Mouse (Mus musculus) neural tube, embryonic 13.5 days (tissue): ENCODE measurements around the gene Itga9. TPM values are rescaled to one million over a fixed set of nuclear protein-coding genes. Genes with fewer than 3 reads are reported as not detected.

ENCODE experiments used
- ATAC-seq: fragments of 200-750 bp; cut with Nextera tagmentation; 2 replicates; pipeline ENCODE4 v1.8.0; 2017; ENCODE audit warnings: low read depth, mild to moderate bottlenecking, moderate TSS enrichment, moderate library complexity
- H3K27ac ChIP-seq: fragments of 300-500 bp; sonication (generic); replicated peaks from 2 replicates; pipeline ENCODE4 v1.5.1; 2015; ENCODE audit warnings: moderate library complexity, mild to moderate bottlenecking, inconsistent platforms
- H3K27me3 ChIP-seq: fragments of 300-500 bp; sonication (generic); 2 replicates; pipeline ENCODE4 v1.6.1; 2015; ENCODE audit warnings: mild to moderate bottlenecking, inconsistent platforms
- H3K36me3 ChIP-seq: fragments of 300-500 bp; sonication (generic); 2 replicates; pipeline ENCODE4 v1.6.1; 2015; ENCODE audit warnings: mild to moderate bottlenecking, inconsistent platforms
- H3K4me1 ChIP-seq: fragments of 300-500 bp; sonication (generic); replicated peaks from 2 replicates; pipeline ENCODE4 v1.6.1; 2015; ENCODE audit warnings: inconsistent platforms
- H3K4me2 ChIP-seq: fragments of 300-500 bp; sonication (generic); 2 replicates; pipeline ENCODE4 v1.6.1; 2015; ENCODE audit warnings: inconsistent platforms, mild to moderate bottlenecking, moderate library complexity
- H3K4me3 ChIP-seq: fragments of 300-500 bp; sonication (generic); 2 replicates; pipeline ENCODE4 v1.5.1; 2015; ENCODE audit warnings: mild to moderate bottlenecking, inconsistent platforms
- H3K9ac ChIP-seq: fragments of 300-500 bp; sonication (generic); 2 replicates; pipeline ENCODE4 v1.6.1; 2015; ENCODE audit warnings: moderate library complexity, mild to moderate bottlenecking, inconsistent platforms
- H3K9me3 ChIP-seq: fragments of 300-500 bp; sonication (generic); 2 replicates; pipeline ENCODE4 v1.6.1; 2016; ENCODE audit warnings: inconsistent platforms
- WGBS: fragments of 180-500 bp; shearing (Covaris S2); methylation state at CpG from one replicate; pipeline ENCODE4 v1.1.7; 2015; 5-methylcytosine and 5-hydroxymethylcytosine counted together
- polyA plus RNA-seq: library from polyadenylated mRNA; unstranded; fragments of >200 nt; fragmentation: Nextera tagmentation; extraction: Ambion mirVana; gene quantifications from 2 replicates; pipeline ENCODE4 v1.2.1, GENCODE M21; 2015

Itga9 gene
- polyA plus RNA-seq, 1 experiment from 2014 or later, result 3.5 TPM

DNA sequence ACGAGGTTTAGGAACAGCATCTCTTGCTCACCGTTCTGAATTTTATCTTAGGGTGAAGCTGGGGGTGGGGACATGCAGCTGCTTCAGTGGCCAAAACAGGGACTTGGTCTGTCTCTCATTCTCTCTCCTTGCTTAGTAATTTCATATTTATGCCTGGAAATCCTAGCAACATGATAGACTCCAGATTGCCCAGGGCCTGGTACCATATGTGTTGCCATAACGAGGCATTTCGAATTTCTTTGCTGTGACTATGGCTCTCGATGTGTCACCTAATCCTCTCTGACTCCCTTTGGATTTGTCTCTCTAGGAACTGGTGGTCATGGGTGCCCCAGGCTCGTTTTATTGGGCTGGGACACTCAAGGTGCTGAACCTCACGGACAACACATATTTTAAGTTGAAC, 51.7 kb downstream of the Itga9 start:
- Histone ChIP-seq H3K9ac (no peak overlapping the region), H3K36me3 (peaks cover 9% of the 10 kb centered on the region; the same call in 1 of the 2 replicates), H3K4me3 (no peak overlapping the region), H3K4me1 (no peaks in the 10 kb centered on the region), H3K4me2 (no peak overlapping the region), H3K27ac (no peak overlapping the region), H3K9me3 (no peaks in the 10 kb centered on the region), H3K27me3 (no peaks in the 10 kb centered on the region)
- no peak for ATAC-seq
- 80% methylated on average over 7 of the region's 7 CpGs for WGBS

GRCm38 (mm10) chr9:118659809-118660208, 53.3 kb downstream of the Itga9 start:
- ATAC-seq, result no peak
- Histone ChIP-seq H3K4me3 (no peak overlapping the region), H3K36me3 (peaks cover 9% of the 10 kb centered on the region; the same call in 1 of the 2 replicates), H3K27ac (no peak overlapping the region), H3K4me1 (no peaks in the 10 kb centered on the region), H3K27me3 (no peaks in the 10 kb centered on the region), H3K9ac (no peak overlapping the region), H3K4me2 (no peak overlapping the region), H3K9me3 (no peaks in the 10 kb centered on the region)
- 86% methylated on average over 5 of the region's 5 CpGs for WGBS

DNA sequence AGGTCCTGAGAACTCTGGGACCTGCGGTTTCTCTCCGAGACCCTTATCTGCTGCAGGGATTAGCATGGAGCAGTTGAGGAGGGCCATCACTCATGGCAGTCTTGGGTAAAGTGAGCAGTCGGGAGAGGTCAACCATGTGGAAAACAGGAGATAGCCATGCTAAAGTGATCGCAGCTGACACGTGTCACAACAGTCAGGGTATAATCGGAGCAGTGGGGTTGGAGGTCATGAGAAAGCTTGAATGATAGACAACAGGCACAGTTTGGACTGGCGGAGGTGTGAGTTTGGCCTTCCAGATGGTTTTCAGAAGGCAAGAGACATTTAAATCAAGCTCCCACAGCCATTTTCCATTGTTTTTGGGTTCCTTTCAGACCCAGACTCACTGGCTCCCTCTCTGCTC, 53.8 kb downstream of the Itga9 start:
- 88% methylated on average over 7 of the region's 7 CpGs for WGBS

DNA sequence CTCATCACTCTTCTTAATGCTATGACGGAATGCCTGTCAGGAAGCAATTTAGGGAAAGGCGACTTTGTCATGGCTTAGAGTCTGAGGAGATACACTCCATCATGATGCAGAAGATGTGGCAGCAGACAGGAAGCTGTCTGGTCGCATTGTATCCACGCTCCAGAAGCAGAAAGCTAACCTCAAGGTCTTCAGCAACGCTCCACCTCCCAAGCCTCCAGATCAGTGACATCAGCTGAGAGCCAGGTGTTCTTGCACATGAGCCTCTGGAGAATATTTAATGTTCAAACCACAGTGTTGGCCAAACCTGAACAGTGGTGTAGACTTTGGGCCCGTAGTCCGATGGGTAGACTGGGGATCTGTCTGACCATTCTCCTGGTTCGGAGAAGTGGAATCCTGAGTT, 55.5 kb downstream of the Itga9 start:
- no peak for ATAC-seq
- peaks cover 9% of the 10 kb centered on the region for H3K36me3 ChIP-seq

More for the DNA sequence above, 53.8 kb downstream of the Itga9 start:
- H3K27me3 ChIP-seq, result no peaks in the 10 kb centered on the region
- no peak overlapping the region for H3K27ac ChIP-seq
- H3K4me2 ChIP-seq, result no peak overlapping the region
- H3K9me3 ChIP-seq, result no peaks in the 10 kb centered on the region
- no peak overlapping the region for H3K4me3 ChIP-seq
- H3K4me1 ChIP-seq, result no peaks in the 10 kb centered on the region
- H3K36me3 ChIP-seq, result peaks cover 9% of the 10 kb centered on the region; the same call in 1 of the 2 replicates
- no peak for ATAC-seq
- no peak overlapping the region for H3K9ac ChIP-seq

GRCm38 (mm10) chr9:118662476-118662875, 56.0 kb downstream of the Itga9 start:
- H3K4me3 ChIP-seq, result no peak overlapping the region
- H3K9ac ChIP-seq, result no peak overlapping the region
- H3K27ac ChIP-seq, result no peak overlapping the region
- no peak overlapping the region for H3K4me2 ChIP-seq
- no peaks in the 10 kb centered on the region for H3K27me3 ChIP-seq
- H3K4me1 ChIP-seq, result no peaks in the 10 kb centered on the region
- no peaks in the 10 kb centered on the region for H3K9me3 ChIP-seq
- 92% methylated on average over 10 of the region's 10 CpGs for WGBS
- H3K36me3 ChIP-seq, result peaks cover 9% of the 10 kb centered on the region
- ATAC-seq, result no peak

More for the DNA sequence above, 55.5 kb downstream of the Itga9 start:
- 91% methylated on average over 8 of the region's 8 CpGs for WGBS
- H3K4me1 ChIP-seq, result no peaks in the 10 kb centered on the region
- no peaks in the 10 kb centered on the region for H3K9me3 ChIP-seq
- no peak overlapping the region for H3K9ac ChIP-seq
- H3K4me3 ChIP-seq, result no peak overlapping the region
- H3K4me2 ChIP-seq, result no peak overlapping the region
- H3K27ac ChIP-seq, result no peak overlapping the region
- no peaks in the 10 kb centered on the region for H3K27me3 ChIP-seq

DNA sequence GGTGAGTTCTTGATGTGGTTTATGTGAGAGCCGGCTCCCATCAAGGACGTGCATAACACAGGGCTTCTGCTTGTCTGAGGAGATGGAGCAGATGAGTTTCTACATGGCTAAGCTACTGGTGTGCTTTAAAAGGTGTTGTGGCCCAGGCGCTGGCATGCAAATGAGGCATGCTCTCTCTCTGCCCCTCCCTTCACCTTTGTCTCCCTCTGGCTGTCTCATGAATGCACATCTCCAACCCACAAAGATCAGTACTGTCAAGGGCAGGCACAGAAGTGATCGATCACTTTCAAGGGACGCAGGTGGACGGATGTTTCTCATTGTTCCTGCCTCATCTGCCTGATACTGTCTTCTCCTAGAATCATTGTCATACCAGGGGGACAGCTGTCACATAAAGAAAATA, 57.4 kb downstream of the Itga9 start:
- Histone ChIP-seq H3K27me3 (no peaks in the 10 kb centered on the region), H3K27ac (no peak overlapping the region), H3K4me2 (no peak overlapping the region), H3K4me1 (no peaks in the 10 kb centered on the region), H3K9me3 (no peaks in the 10 kb centered on the region), H3K9ac (no peak overlapping the region), H3K4me3 (no peak overlapping the region), H3K36me3 (peaks cover 9% of the 10 kb centered on the region)
- WGBS, result 59% methylated on average over 6 of the region's 6 CpGs
- no peak for ATAC-seq

DNA sequence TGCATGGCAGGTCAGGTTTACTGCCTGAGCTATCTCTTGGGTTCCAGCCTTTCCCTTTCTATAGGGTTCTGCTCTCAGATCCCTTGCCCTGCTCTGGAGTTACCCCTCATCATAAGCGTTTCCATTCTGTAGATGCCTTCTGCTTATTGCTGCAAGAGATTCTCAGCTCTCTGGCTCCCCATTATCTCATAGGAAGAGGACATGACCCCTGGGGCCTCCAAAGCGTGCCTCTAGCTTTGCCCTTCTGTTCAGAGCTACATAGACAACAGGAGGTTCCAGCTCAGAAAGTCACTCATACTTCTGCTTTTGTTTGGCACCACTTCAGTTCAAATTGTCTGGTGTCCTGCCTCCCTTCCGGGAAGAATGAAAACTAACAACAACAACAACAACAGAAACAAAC, 59.6 kb downstream of the Itga9 start:
- Histone ChIP-seq H3K4me3 (no peak overlapping the region), H3K9ac (no peak overlapping the region), H3K4me1 (no peaks in the 10 kb centered on the region), H3K36me3 (peaks cover 11% of the 10 kb centered on the region), H3K27me3 (no peaks in the 10 kb centered on the region), H3K27ac (no peak overlapping the region), H3K4me2 (no peak overlapping the region), H3K9me3 (peaks cover 4% of the 10 kb centered on the region)
- no peak for ATAC-seq
- 79% methylated on average over 3 of the region's 3 CpGs for WGBS

- H3K4me1 ChIP-seq, result no peaks in the 10 kb centered on the region
- H3K4me2 ChIP-seq, result no peak overlapping the region
- no peaks in the 10 kb centered on the region for H3K27me3 ChIP-seq
- WGBS, result 77% methylated on average over 3 of the region's 3 CpGs
- H3K9me3 ChIP-seq, result peaks cover 4% of the 10 kb centered on the region
- ATAC-seq, result no peak
- H3K36me3 ChIP-seq, result peaks cover 2% of the 10 kb centered on the region; the same call in 1 of the 2 replicates
- no peak overlapping the region for H3K27ac ChIP-seq
- no peak overlapping the region for H3K4me3 ChIP-seq
- no peak overlapping the region for H3K9ac ChIP-seq
Observed at GRCm38 (mm10) chr9:118669696-118670095, 63.2 kb downstream of the Itga9 start.

DNA sequence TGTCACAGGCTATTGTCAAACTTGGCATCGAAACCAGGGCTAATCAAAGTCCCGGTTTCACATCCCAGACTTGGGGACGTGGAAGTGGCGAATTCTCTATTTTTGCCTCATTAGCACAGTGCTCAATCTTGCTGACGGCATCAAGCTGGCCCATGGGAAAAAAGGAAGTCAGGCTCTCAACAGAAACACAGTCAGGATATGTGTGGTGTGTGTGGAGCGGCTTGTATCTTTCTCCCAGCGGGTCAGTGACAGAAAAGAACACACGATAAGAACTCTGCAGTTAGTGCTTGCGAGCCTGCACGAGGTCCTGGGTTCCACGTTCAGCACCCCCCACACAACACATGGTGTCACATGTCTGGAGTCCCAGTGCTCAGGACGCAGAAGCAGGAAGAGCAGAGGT, 67.8 kb downstream of the Itga9 start:
- H3K4me1 ChIP-seq, result peaks cover 21% of the 10 kb centered on the region
- H3K27me3 ChIP-seq, result no peaks in the 10 kb centered on the region
- 0 out of 2 replicates have a peak, but pooled peaks cover 2% of the 10 kb centered on the region for H3K36me3 ChIP-seq
- no peak overlapping the region for H3K9ac ChIP-seq
- no peak overlapping the region for H3K4me2 ChIP-seq
- 73% methylated on average over 12 of the region's 12 CpGs for WGBS
- no peak overlapping the region for H3K4me3 ChIP-seq
- no peak overlapping the region for H3K27ac ChIP-seq
- H3K9me3 ChIP-seq, result peaks cover 4% of the 10 kb centered on the region
- no peak for ATAC-seq

GRCm38 (mm10) chr9:118674761-118675160, 68.3 kb downstream of the Itga9 start:
- Histone ChIP-seq H3K4me1 (peaks cover 21% of the 10 kb centered on the region), H3K9ac (no peak overlapping the region), H3K36me3 (0 out of 2 replicates have a peak, but pooled peaks cover 1% of the 10 kb centered on the region), H3K9me3 (peaks cover 4% of the 10 kb centered on the region), H3K4me2 (no peak overlapping the region), H3K27me3 (no peaks in the 10 kb centered on the region), H3K4me3 (no peak overlapping the region), H3K27ac (no peak overlapping the region)
- WGBS, result 86% methylated on average over 22 of the region's 22 CpGs
- no peak for ATAC-seq

GRCm38 (mm10) chr9:118675573-118676170, 69.2 kb downstream of the Itga9 start:
- 94% methylated on average over 8 of the region's 8 CpGs for WGBS
- Histone ChIP-seq H3K4me1 (peaks cover 21% of the 10 kb centered on the region), H3K36me3 (no peaks in the 10 kb centered on the region), H3K4me2 (no peak overlapping the region), H3K27me3 (no peaks in the 10 kb centered on the region), H3K9me3 (no peaks in the 10 kb centered on the region), H3K9ac (no peak overlapping the region), H3K4me3 (no peak overlapping the region), H3K27ac (no peak overlapping the region)
- ATAC-seq, result no peak

- Histone ChIP-seq H3K4me2 (no peak overlapping the region), H3K27ac (no peak overlapping the region), H3K27me3 (no peaks in the 10 kb centered on the region), H3K4me1 (peaks cover 21% of the 10 kb centered on the region), H3K4me3 (no peak overlapping the region), H3K9ac (no peak overlapping the region), H3K9me3 (no peaks in the 10 kb centered on the region), H3K36me3 (no peaks in the 10 kb centered on the region)
- WGBS, result 83% methylated on average over 8 of the region's 8 CpGs
- no peak for ATAC-seq
Observed at GRCm38 (mm10) chr9:118676692-118677091, 70.2 kb downstream of the Itga9 start.

DNA sequence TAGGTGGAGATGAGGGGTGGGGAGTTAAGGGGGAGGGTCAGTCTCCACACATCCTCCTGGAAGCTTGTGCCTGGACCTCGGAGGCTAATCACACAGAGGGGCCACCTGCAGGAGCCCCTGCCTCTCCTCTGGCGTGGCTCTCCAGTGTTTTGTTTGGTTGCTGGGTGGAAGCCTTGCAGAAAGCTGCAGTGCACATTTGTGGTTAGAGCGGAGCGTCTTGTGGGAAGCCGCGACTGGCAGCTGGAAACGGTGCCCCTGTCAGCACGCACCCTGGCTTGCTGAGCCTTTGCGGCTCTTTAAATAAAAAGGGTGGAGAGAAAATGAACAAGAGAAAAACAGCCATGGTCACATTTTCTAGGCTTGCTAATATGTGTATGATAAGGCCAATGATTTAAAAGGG, 70.9 kb downstream of the Itga9 start:
- peaks cover 21% of the 10 kb centered on the region for H3K4me1 ChIP-seq
- H3K9me3 ChIP-seq, result no peaks in the 10 kb centered on the region
- no peak overlapping the region for H3K4me3 ChIP-seq
- H3K4me2 ChIP-seq, result no peak overlapping the region
- no peaks in the 10 kb centered on the region for H3K27me3 ChIP-seq
- no peaks in the 10 kb centered on the region for H3K36me3 ChIP-seq
- no peak overlapping the region for H3K9ac ChIP-seq
- H3K27ac ChIP-seq, result peak overlapping the region; percentile 33; the same call in 1 of the 2 replicates
- no peak for ATAC-seq
- 53% methylated on average over 9 of the region's 9 CpGs for WGBS
